12 mouse cellular contexts compared by ENCODE assay signal in genomic region chr5:97002336-97002735, GRCm38 (mm10). TPM values are rescaled to one million over a fixed set of nuclear protein-coding genes. Genes with fewer than 3 reads are reported as not detected.
DNase-seq lines count a peak whose midpoint lies in the region; ATAC-seq and TF ChIP-seq lines count a peak whose summit lies in the region.
"Had no signal": no experiment of that assay in that cellular context is flagged by ENCODE, and none has a peak within 500 bp of the region (broad histone marks: within the 10 kb centered on the region; RNA-seq: fewer than 3 reads in every experiment).

No protein-coding gene starts in this region.

- no peak for ATAC-seq in erythroblast, adult 5-6 weeks (replicated peaks; ENCODE audit: low FRiP score, poor library complexity, severe bottlenecking)
- no peak for ATAC-seq in G1E (ENCODE audit: extremely low read depth, insufficient number of reproducible peaks, low FRiP score, poor library complexity, severe bottlenecking)
- ATAC-seq in liver, embryonic 14.5 days (ENCODE audit: insufficient read depth), result no peak
- ATAC-seq: midbrain, embryonic 13.5 days had no signal

- peak overlapping the region; percentile 85 for H3K4me2 ChIP-seq in liver, embryonic 14.5 days (ENCODE audit: low read depth)
- H3K4me2 ChIP-seq: limb, embryonic 12.5 days; midbrain, embryonic 13.5 days had no signal

- H3K27me3 ChIP-seq in erythroblast, embryonic 14.5 days (ENCODE audit: control insufficient read depth), result no peaks in the 10 kb centered on the region
- no peaks in the 10 kb centered on the region for H3K27me3 ChIP-seq in G1E (ENCODE audit: insufficient read depth, low read length)
- no peaks in the 10 kb centered on the region for H3K27me3 ChIP-seq in liver, embryonic 14.5 days (ENCODE audit: control insufficient read depth, insufficient read depth, low read length)
- H3K27me3 ChIP-seq: limb, embryonic 12.5 days had no signal

- peaks cover 80% of the 10 kb centered on the region for H3K36me3 ChIP-seq in erythroblast, embryonic 14.5 days (ENCODE audit: control insufficient read depth)
- peaks cover 47% of the 10 kb centered on the region for H3K36me3 ChIP-seq in G1E (replicated peaks)
- peaks cover 29% of the 10 kb centered on the region for H3K36me3 ChIP-seq in liver, embryonic 14.5 days (replicated peaks; ENCODE audit: control insufficient read depth, insufficient read depth, low read depth)
- H3K36me3 ChIP-seq: limb, embryonic 12.5 days; midbrain, embryonic 13.5 days had no signal

- no peak for TF ChIP-seq CTCF in G1E (IDR thresholded peaks at IDR 0.05; ENCODE audit: low read depth, low read length)
- no peak for TF ChIP-seq CTCF in liver, embryonic 14.5 days (IDR thresholded peaks at IDR 0.05; ENCODE audit: low read depth)

- 42% methylated on average over 5 of the region's 5 CpGs for WGBS in liver, embryonic 14.5 days (ENCODE audit: insufficient replicate concordance)

- peak overlapping the region; percentile 85 for H3K27ac ChIP-seq in liver, embryonic 14.5 days
- H3K27ac ChIP-seq: limb, embryonic 12.5 days; midbrain, embryonic 13.5 days had no signal

- peak overlapping the region; percentile 95 for H3K9ac ChIP-seq in liver, embryonic 14.5 days (replicated peaks)
- H3K9ac ChIP-seq: limb, embryonic 12.5 days; midbrain, embryonic 13.5 days had no signal

- H3K9me3 ChIP-seq in erythroblast, embryonic 14.5 days (ENCODE audit: control insufficient read depth, low read length), result no peaks in the 10 kb centered on the region
- H3K9me3 ChIP-seq in G1E (replicated peaks), result no peaks in the 10 kb centered on the region
- no peaks in the 10 kb centered on the region for H3K9me3 ChIP-seq in liver, embryonic 14.5 days (ENCODE audit: control insufficient read depth, low read length)
- H3K9me3 ChIP-seq: limb, embryonic 12.5 days; midbrain, embryonic 13.5 days had no signal

- peak; percentile 54 for DNase-seq in kidney, adult 9 months
- no peak for DNase-seq in kidney, adult 18-20 months
- DNase-seq in G1E (ENCODE audit: low spot score), result no peak
- no peak for DNase-seq in liver, embryonic 14.5 days (ENCODE audit: low read depth in 3 of 3, low spot score in 3 of 3)
- no peak for DNase-seq in cerebellum, postnatal 14 days
- DNase-seq in left cerebral cortex, adult 18-20 months (ENCODE audit: low spot score in 2 of 2), result no peak
- DNase-seq: cerebellum, postnatal 36 days; gastrocnemius, postnatal 25 days had no signal

- peaks cover 78% of the 10 kb centered on the region for H3K4me1 ChIP-seq in erythroblast, embryonic 14.5 days (ENCODE audit: control insufficient read depth)
- peaks cover 49% of the 10 kb centered on the region for H3K4me1 ChIP-seq in G1E (ENCODE audit: insufficient read depth, low read depth, low read length)
- peaks cover 61 to 74% of the 10 kb centered on the region in 2 experiments for H3K4me1 ChIP-seq in liver, embryonic 14.5 days (replicated peaks; ENCODE audit: control insufficient read depth in 2 of 2, insufficient read depth in 2 of 2, low read length in 1 of 2)

- H3K4me3 ChIP-seq in erythroblast, embryonic 14.5 days (replicated peaks), result peak overlapping the region; percentile 79
- H3K4me3 ChIP-seq in G1E (ENCODE audit: low read depth, low read length), result peak overlapping the region; percentile 90
- H3K4me3 ChIP-seq in liver, embryonic 14.5 days (ENCODE audit: insufficient read depth in 1 of 2, low read depth in 2 of 2, low read length in 2 of 2), result peak overlapping the region; percentile 25 to 69
- H3K4me3 ChIP-seq: limb, embryonic 12.5 days; midbrain, embryonic 13.5 days had no signal

- no peak for TF ChIP-seq EP300 in liver, embryonic 14.5 days (IDR thresholded peaks at IDR 0.05; ENCODE audit: low read depth)

RNA-seq across cellular contexts. Expression of gene Bmp2k, which starts 4.8 kb away (rescaled TPM):
- 2.1 and 2.5 TPM in 2 replicates for polyA plus RNA-seq in erythroblast, embryonic 14.5 days (2012)
- total RNA-seq in erythroblast, adult 5-6 weeks (2015; ENCODE audit: low replicate concordance), result 268 and 286 TPM in 2 replicates
- total RNA-seq in erythroblast, adult 5-6 weeks (2017; ENCODE audit: low replicate concordance), result 270 and 271 TPM in 2 replicates
- total RNA-seq in G1E (2014; fragmentation: Nextera tagmentation) (944 and 1,145 TPM in 2 replicates), G1E (2017) (341 and 380 TPM in 2 replicates)
- 51.6 and 52.6 TPM in 2 replicates for polyA plus RNA-seq in G1E (2012)
- polyA plus RNA-seq in liver, embryonic 14.5 days (2012; rRNA removed), result 10.6 and 14.0 TPM in 2 replicates
- polyA plus RNA-seq in liver, embryonic 14.5 days (2014; fragmentation: Nextera tagmentation; extraction: Ambion mirVana), result 30.2 and 34.3 TPM in 2 replicates
- total RNA-seq in left cerebral cortex, adult 18-20 months (2021), result 10 to 100 TPM; 10.8 to 11.6 TPM

Comparison
In these comparisons a context has a peak if more than half of its experiments do, and no peak if none do; other contexts are left out.
1. RNA of gene Bmp2k, which starts 4.8 kb away (total RNA-seq): 341 to 1,145 TPM in G1E and 268 to 286 TPM in erythroblast, adult 5-6 weeks; 10.8 to 11.6 TPM in left cerebral cortex, adult 18-20 months; every median in the first group is over 10 times any median in the second.
2. Peak in every context shown above with its lines, with median percentiles within 50 percentile points of each other: H3K4me3 ChIP-seq.